Mouse (Mus musculus) adrenal gland, adult 2 months (tissue): ENCODE data around the gene Rhof. TPM values are rescaled to one million over a fixed set of nuclear protein-coding genes. Genes with fewer than 3 reads are reported as not detected.

Source experiments
- DNase-seq: peaks from one replicate; pipeline ENCODE4 v3.0.0; 2021
- polyA plus RNA-seq: library from polyadenylated mRNA; depleted of rRNA; stranded (reverse); fragments of >200 nt; gene quantifications from 2 replicates; pipeline ENCODE4 v1.2.3, GENCODE M21; 2012
- total RNA-seq, 2 experiments: library from RNA; stranded (reverse); gene quantifications; 2 replicates each; pipeline ENCODE4 v1.2.3; 2021

The Rhof gene
- total and polyA plus RNA-seq, 3 experiments, result 0.84 to 3.8 (median 1.7) TPM

- DNase-seq, result peak; percentile 51
These were observed 22.2 kb downstream of the Rhof start for GRCm38 (mm10) chr5:123110296-123110721.

DNA sequence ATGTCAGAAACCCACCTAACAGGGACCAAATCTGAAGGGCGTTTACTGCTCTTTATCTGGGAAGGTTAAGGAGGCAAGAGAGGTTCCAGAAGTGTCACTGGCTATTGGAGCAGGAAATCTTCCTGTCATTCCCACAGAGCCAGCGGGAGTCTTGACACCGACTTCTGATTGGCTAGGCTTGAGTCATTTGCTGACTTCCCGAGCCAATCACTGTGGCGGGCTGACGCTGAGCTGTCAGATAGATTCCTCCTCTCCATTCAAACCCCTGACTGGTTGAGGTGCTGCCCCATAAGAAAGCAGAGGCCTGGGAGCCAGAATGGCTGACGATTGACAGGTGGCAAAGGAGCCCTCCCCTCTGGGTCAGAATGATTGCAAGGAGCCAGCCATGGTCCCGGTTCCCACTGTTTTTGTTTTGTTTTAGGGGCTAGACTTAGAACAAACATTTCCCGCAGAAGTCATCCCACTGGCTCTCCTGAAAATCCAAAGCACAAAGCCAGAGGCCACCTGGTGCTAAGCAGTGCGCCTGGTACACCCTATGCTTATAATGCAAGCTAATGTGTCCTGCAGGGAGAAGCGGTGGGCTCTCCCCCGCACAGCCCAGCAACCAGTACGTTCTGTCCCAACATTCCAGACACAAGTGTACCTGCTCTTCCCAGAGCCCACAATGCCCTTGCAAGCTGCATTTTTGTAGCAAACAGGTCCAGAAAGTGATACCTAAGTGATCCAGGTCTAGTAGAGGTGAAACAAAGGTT is 22.9 kb downstream of the Rhof start:
- peak; percentile 76 for DNase-seq

- no peak for DNase-seq
These were observed 27.7 kb downstream of the Rhof start for GRCm38 (mm10) chr5:123104769-123105168.

- no peak for DNase-seq
These were observed 28.9 kb downstream of the Rhof start for GRCm38 (mm10) chr5:123103556-123103955.

DNA sequence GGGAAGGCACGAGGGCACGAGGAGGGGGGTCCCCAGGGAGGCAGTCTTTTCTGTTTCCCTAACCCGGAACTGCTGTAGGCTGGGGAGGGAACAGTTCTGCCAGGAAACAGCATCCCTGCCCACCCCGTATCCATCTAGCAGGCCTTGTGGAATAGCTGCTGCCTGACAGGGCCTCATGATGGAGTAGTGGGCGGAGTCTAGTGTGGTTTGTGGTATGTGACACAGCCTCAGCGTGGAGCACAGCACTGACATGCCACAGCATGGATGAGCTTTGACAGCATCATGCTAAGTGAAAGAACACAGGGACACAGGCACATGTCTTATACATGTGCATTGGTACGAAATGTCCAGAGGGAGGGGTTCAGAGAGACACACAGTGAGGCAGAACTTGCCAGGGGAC is 30.1 kb downstream of the Rhof start:
- no peak for DNase-seq

- no peak for DNase-seq
These were observed 34.0 kb downstream of the Rhof start for GRCm38 (mm10) chr5:123098487-123098886.

- no peak for DNase-seq
These were observed 36.2 kb downstream of the Rhof start for GRCm38 (mm10) chr5:123096299-123096698.

- peak; percentile 38 for DNase-seq
These were observed 38.1 kb downstream of the Rhof start for GRCm38 (mm10) chr5:123094238-123094991.

DNA sequence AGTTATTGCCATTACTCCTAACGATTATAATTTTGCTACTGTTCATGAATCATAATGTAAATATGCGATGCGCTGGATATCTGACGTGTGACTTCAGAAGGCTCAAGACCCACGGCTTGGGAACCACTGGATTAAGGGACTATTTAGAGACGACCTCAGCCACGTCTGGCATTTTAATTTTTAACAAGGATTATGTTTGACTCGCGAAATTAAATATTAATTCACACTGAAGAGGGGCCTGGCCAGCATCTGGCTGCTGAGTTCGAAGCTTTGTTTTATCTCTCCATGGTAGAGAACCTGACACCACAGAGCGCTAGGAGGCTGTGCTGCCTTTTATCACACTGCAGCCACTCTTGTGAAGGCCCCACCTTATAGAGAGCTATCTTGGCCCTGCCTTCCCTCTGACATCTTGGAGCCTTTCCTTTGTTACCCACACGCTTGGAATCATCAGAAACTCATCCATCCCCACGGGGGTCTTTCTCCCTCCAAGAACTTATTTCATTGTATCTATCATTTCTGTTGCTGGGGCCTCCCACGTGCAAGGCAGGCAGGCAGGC is 39.3 kb downstream of the Rhof start:
- DNase-seq, result no peak

DNA sequence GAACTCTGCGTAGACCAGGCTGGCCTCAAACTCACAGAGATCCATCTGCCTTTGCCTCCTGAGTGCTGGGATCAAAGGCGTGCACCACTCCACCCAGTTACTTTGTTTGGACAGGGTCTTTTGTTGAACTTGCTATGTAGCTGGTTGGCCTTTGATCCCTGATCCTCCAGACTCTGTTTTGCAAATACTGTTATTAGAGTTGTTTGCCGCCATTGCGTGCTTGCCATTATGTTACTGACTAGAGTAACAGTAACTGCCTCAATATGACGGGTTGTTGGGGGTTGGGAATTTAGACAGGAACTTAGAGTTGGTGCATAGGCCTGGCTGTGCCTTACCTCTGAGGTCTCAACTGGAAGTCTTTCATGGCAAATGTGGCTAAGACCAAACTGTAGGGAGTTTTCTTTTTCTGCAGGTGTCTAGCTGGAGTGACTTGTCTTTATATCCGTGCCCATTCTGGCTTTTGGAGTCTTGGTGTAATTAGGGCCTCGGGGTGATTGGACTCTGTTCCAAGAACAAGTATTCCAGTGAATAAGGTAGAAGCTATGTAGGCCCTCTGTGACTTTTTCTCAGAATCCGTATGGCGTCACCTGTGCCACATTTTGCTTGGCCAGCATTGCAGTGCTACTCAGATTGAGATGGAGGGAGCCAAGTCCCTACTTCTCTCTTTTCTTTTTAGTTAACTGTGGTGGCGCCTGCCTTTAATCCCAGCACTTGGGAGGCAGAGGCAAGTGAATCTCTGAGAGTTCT is 41.8 kb downstream of the Rhof start:
- DNase-seq, result no peak

- DNase-seq, result no peak
These were observed 43.7 kb downstream of the Rhof start for GRCm38 (mm10) chr5:123088784-123089183.

GRCm38 (mm10) chr5:123086501-123086900 is 46.0 kb downstream of the Rhof start:
- DNase-seq, result no peak

GRCm38 (mm10) chr5:123083340-123084050 is 49.0 kb downstream of the Rhof start:
- no peak for DNase-seq

DNA sequence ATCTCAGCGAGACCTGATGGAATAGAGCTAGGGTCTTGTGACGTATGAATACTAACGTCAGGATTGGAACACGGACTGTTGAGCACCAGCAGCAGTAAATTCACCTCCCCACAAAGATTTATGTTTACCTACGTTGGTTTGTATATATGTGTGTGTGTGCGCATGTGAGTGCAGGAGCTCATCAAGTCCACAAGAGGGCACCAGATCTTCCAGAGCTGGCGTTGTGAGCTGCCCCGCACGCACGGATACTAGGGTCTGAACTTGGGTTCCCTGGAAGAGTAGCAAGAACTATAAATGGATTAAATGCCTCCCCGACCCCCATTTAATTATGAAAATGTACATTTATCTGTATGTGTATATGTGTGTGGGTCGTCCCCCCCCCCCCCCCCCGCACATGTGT is 52.0 kb downstream of the Rhof start:
- no peak for DNase-seq

DNA sequence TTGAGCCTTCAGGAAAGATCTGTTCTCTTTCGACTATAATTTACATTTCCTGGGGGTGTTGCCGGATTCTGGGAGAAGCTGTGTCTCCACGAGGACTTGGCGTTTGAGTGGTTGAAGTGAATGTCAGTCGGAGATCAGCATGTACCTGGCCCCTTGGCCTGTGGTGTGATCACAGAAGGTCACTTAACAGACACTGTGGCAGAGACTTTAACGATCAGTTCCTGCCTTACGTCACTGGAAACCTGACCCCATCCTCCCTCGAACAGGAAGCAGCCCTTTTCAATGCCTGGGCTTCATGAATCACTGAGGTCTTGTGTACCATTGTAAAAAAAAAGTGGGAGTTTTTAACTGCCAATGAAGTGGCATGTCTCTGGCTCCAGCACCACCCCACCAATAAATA is 52.5 kb downstream of the Rhof start:
- no peak for DNase-seq

- DNase-seq, result no peak
These were observed 52.9 kb downstream of the Rhof start for GRCm38 (mm10) chr5:123079568-123079967.

- DNase-seq, result no peak
These were observed 55.8 kb downstream of the Rhof start for GRCm38 (mm10) chr5:123076419-123077281.

DNA sequence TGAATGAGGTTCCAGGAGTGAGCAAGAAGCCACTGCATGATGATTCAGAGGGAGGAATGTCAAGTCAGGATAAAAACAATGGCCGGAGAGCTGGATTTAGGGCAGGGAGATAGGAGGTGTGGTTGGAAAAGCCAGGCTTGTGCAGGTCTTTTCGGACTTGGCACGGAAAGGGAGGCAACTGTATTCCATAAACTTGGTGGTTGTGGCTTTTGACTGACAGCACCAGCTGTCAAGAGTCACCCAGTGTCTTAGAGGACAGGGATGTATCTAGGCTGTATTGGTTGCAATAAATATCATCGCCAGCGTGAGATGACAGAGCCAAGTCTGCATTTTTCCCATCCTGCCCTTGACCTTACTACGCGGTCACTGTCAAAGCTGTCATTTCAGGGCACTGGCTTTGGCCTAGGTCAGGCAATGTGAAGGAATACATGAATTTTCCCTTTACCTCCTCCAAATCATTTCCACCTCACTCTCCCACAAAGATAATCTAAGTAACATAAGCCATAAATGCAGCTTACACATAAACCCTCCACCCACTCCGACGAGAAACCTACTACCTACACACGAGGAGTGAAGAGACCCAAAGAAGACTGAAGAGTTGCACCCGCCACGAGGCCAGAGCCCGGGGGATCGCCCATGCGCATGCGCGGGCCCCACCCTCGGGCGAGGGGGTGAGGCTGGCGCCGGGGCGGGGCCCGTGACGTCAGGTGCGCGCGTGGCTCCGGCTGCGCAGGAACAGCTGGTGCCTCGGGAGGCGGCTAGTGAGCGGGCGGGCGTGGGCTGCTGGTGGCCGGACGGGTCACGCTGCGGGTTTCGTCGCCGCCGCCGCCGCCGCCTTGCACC is 56.7 kb downstream of the Rhof start:
- peak; percentile 97 for DNase-seq

DNA sequence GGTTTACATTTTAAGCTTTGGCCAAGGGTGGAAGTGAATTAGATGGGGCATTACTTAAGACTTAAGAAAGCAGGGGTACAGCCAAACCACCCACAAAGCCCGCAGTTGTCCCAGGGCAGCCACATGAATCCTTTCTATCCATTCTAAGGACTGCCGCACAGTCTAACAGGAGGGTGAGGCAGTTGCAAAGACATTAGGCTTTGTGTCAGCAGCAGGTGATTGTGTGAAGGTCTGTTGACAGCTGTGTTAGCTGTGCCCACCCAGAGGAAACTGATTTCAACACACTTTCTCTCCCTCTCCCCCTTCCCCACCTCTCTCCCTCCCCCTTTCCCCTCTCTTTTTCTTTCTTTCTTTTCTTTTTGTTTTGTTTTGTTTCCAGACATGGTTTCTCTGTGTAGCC is 63.8 kb downstream of the Rhof start:
- DNase-seq, result no peak

DNA sequence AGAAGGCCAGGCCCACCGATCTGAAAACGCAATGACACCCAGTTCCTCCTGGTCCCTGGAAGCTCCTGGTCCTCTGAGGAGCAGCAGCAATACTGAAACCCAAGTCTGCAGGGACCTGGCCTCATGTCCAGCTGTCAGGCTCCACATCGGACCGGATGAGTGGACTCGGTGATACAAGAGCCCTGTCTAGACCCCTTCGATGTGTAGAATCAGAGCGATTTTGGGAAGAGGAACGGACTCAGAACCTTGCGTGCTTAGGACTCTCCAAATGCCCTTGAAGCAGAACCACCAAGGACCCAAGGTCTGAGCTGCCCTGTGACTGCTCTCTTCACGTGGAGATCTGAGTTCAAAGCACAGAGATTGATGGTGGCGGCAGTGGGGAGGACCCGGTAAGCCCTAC is 64.4 kb downstream of the Rhof start, which contains the start of gene Tmem120b:
TSS of gene Tmem120b (plus strand) at position 301 of the 400 bp plus-strand sequence.
- DNase-seq, result no peak
